Mouse (Mus musculus): ENCODE results near the gene Rnf8. TPM values are rescaled to one million over a fixed set of nuclear protein-coding genes. Genes with fewer than 3 reads are reported as not detected.

The Rnf8 gene
- polyA plus RNA-seq, 1 experiment from 2014 or later, result 94.6 TPM

GRCm38 (mm10) chr17:29662145-29662544 lies 47.6 kb downstream of the Rnf8 start:
- Histone ChIP-seq H3K4me1 (peaks cover 9% of the 10 kb centered on the region), H3K4me3 (no peak overlapping the region), H3K9me3 (no peaks in the 10 kb centered on the region), H3K9ac (no peak overlapping the region), H3K4me2 (no peak overlapping the region), H3K27ac (no peak overlapping the region), H3K27me3 (no peaks in the 10 kb centered on the region), H3K36me3 (peaks cover 32% of the 10 kb centered on the region)
- no peak for ATAC-seq (ENCODE audit: insufficient number of reproducible peaks, insufficient read depth, low FRiP score, low TSS enrichment, low read depth)
- WGBS, result 89% methylated on average over 6 of the region's 6 CpGs

GRCm38 (mm10) chr17:29668051-29668986 lies 53.7 kb downstream of the Rnf8 start:
- Histone ChIP-seq H3K27me3 (no peaks in the 10 kb centered on the region), H3K9me3 (no peaks in the 10 kb centered on the region), H3K4me2 (no peak overlapping the region), H3K9ac (no peak overlapping the region), H3K36me3 (peaks cover 76% of the 10 kb centered on the region), H3K27ac (no peak overlapping the region), H3K4me1 (no peaks in the 10 kb centered on the region), H3K4me3 (no peak overlapping the region)
- ATAC-seq (ENCODE audit: insufficient number of reproducible peaks, insufficient read depth, low FRiP score, low TSS enrichment, low read depth), result no peak
- 85% methylated on average over 10 of the region's 10 CpGs for WGBS

- peaks cover 78% of the 10 kb centered on the region for H3K36me3 ChIP-seq
- ATAC-seq (ENCODE audit: insufficient number of reproducible peaks, insufficient read depth, low FRiP score, low TSS enrichment, low read depth), result no peak
- H3K27me3 ChIP-seq, result no peaks in the 10 kb centered on the region
- H3K9me3 ChIP-seq, result no peaks in the 10 kb centered on the region
- H3K4me1 ChIP-seq, result no peaks in the 10 kb centered on the region
- WGBS, result 91% methylated on average over 4 of the region's 4 CpGs
- no peak overlapping the region for H3K4me2 ChIP-seq
- H3K4me3 ChIP-seq, result no peak overlapping the region
- no peak overlapping the region for H3K27ac ChIP-seq
- H3K9ac ChIP-seq, result no peak overlapping the region
Measured at GRCm38 (mm10) chr17:29669030-29669429, 54.4 kb downstream of the Rnf8 start.

GRCm38 (mm10) chr17:29669936-29670335 lies 55.3 kb downstream of the Rnf8 start:
- H3K27me3 ChIP-seq, result no peaks in the 10 kb centered on the region
- H3K36me3 ChIP-seq, result peaks cover 78% of the 10 kb centered on the region
- no peak for ATAC-seq (ENCODE audit: insufficient number of reproducible peaks, insufficient read depth, low FRiP score, low TSS enrichment, low read depth)
- no peaks in the 10 kb centered on the region for H3K9me3 ChIP-seq
- no peaks in the 10 kb centered on the region for H3K4me1 ChIP-seq
- H3K4me3 ChIP-seq, result no peak overlapping the region
- H3K9ac ChIP-seq, result no peak overlapping the region
- H3K27ac ChIP-seq, result no peak overlapping the region
- H3K4me2 ChIP-seq, result no peak overlapping the region

GRCm38 (mm10) chr17:29671021-29671420 lies 56.4 kb downstream of the Rnf8 start:
- Histone ChIP-seq H3K27ac (no peak overlapping the region), H3K9me3 (no peaks in the 10 kb centered on the region), H3K9ac (no peak overlapping the region), H3K4me2 (no peak overlapping the region), H3K4me3 (no peak overlapping the region), H3K4me1 (no peaks in the 10 kb centered on the region), H3K36me3 (peaks cover 81% of the 10 kb centered on the region), H3K27me3 (no peaks in the 10 kb centered on the region)
- ATAC-seq (ENCODE audit: insufficient number of reproducible peaks, insufficient read depth, low FRiP score, low TSS enrichment, low read depth), result no peak
- WGBS, result 82% methylated on average over 2 of the region's 2 CpGs

- ATAC-seq (ENCODE audit: insufficient number of reproducible peaks, insufficient read depth, low FRiP score, low TSS enrichment, low read depth), result no peak
- 96% methylated on average over 4 of the region's 4 CpGs for WGBS
Measured at GRCm38 (mm10) chr17:29673325-29673724, 58.7 kb downstream of the Rnf8 start.

GRCm38 (mm10) chr17:29678526-29678925 lies 63.9 kb downstream of the Rnf8 start:
- Histone ChIP-seq H3K27me3 (no peaks in the 10 kb centered on the region), H3K4me1 (no peaks in the 10 kb centered on the region), H3K36me3 (peaks cover 98% of the 10 kb centered on the region), H3K9me3 (no peaks in the 10 kb centered on the region), H3K27ac (no peak overlapping the region), H3K4me2 (no peak overlapping the region), H3K4me3 (no peak overlapping the region), H3K9ac (no peak overlapping the region)
- ATAC-seq (ENCODE audit: insufficient number of reproducible peaks, insufficient read depth, low FRiP score, low TSS enrichment, low read depth), result no peak
- 86% methylated on average over 8 of the region's 8 CpGs for WGBS

More at GRCm38 (mm10) chr17:29673325-29673724, 58.7 kb downstream of the Rnf8 start:
- peaks cover 90% of the 10 kb centered on the region for H3K36me3 ChIP-seq
- no peak overlapping the region for H3K4me3 ChIP-seq
- no peaks in the 10 kb centered on the region for H3K9me3 ChIP-seq
- no peak overlapping the region for H3K9ac ChIP-seq
- no peak overlapping the region for H3K4me2 ChIP-seq
- H3K27ac ChIP-seq, result no peak overlapping the region
- H3K4me1 ChIP-seq, result no peaks in the 10 kb centered on the region
- no peaks in the 10 kb centered on the region for H3K27me3 ChIP-seq

GRCm38 (mm10) chr17:29679038-29679767 lies 64.6 kb downstream of the Rnf8 start:
- Histone ChIP-seq H3K36me3 (peaks cover 98% of the 10 kb centered on the region), H3K4me2 (no peak overlapping the region), H3K27ac (no peak overlapping the region), H3K9me3 (no peaks in the 10 kb centered on the region), H3K9ac (no peak overlapping the region), H3K27me3 (no peaks in the 10 kb centered on the region), H3K4me3 (no peak overlapping the region), H3K4me1 (no peaks in the 10 kb centered on the region)
- no peak for ATAC-seq (ENCODE audit: insufficient number of reproducible peaks, insufficient read depth, low FRiP score, low TSS enrichment, low read depth)
- WGBS, result 93% methylated on average over 6 of the region's 6 CpGs

GRCm38 (mm10) chr17:29680174-29680573 lies 65.6 kb downstream of the Rnf8 start:
- 79% methylated on average over 2 of the region's 2 CpGs for WGBS
- H3K4me3 ChIP-seq, result no peak overlapping the region
- no peaks in the 10 kb centered on the region for H3K9me3 ChIP-seq
- peaks cover 98% of the 10 kb centered on the region for H3K36me3 ChIP-seq
- no peak overlapping the region for H3K9ac ChIP-seq
- H3K27me3 ChIP-seq, result no peaks in the 10 kb centered on the region
- ATAC-seq (ENCODE audit: insufficient number of reproducible peaks, insufficient read depth, low FRiP score, low TSS enrichment, low read depth), result no peak
- no peaks in the 10 kb centered on the region for H3K4me1 ChIP-seq
- H3K27ac ChIP-seq, result no peak overlapping the region
- H3K4me2 ChIP-seq, result no peak overlapping the region

GRCm38 (mm10) chr17:29680921-29681320 lies 66.3 kb downstream of the Rnf8 start:
- no peaks in the 10 kb centered on the region for H3K4me1 ChIP-seq
- H3K27me3 ChIP-seq, result no peaks in the 10 kb centered on the region
- peaks cover 98% of the 10 kb centered on the region for H3K36me3 ChIP-seq
- H3K4me2 ChIP-seq, result no peak overlapping the region
- H3K9ac ChIP-seq, result no peak overlapping the region
- no peak for ATAC-seq (ENCODE audit: insufficient number of reproducible peaks, insufficient read depth, low FRiP score, low TSS enrichment, low read depth)
- H3K27ac ChIP-seq, result no peak overlapping the region
- no peak overlapping the region for H3K4me3 ChIP-seq
- H3K9me3 ChIP-seq, result no peaks in the 10 kb centered on the region
- 96% methylated on average over 2 of the region's 2 CpGs for WGBS

- Histone ChIP-seq H3K27me3 (no peaks in the 10 kb centered on the region), H3K4me2 (no peak overlapping the region), H3K9me3 (no peaks in the 10 kb centered on the region), H3K36me3 (peaks cover 98% of the 10 kb centered on the region), H3K4me1 (no peaks in the 10 kb centered on the region), H3K4me3 (no peak overlapping the region), H3K27ac (no peak overlapping the region), H3K9ac (no peak overlapping the region)
- no peak for ATAC-seq (ENCODE audit: insufficient number of reproducible peaks, insufficient read depth, low FRiP score, low TSS enrichment, low read depth)
- 95% methylated on average over 9 of the region's 9 CpGs for WGBS
Measured at GRCm38 (mm10) chr17:29681669-29682068, 67.1 kb downstream of the Rnf8 start.

- Histone ChIP-seq H3K4me1 (no peaks in the 10 kb centered on the region), H3K27me3 (no peaks in the 10 kb centered on the region), H3K27ac (no peak overlapping the region), H3K4me2 (no peak overlapping the region), H3K9ac (no peak overlapping the region), H3K4me3 (no peak overlapping the region), H3K36me3 (peaks cover 98% of the 10 kb centered on the region), H3K9me3 (no peaks in the 10 kb centered on the region)
- 89% methylated on average over 7 of the region's 7 CpGs for WGBS
- no peak for ATAC-seq (ENCODE audit: insufficient number of reproducible peaks, insufficient read depth, low FRiP score, low TSS enrichment, low read depth)
Measured at GRCm38 (mm10) chr17:29682261-29682660, 67.7 kb downstream of the Rnf8 start.

Data from embryonic facial prominence, embryonic 13.5 days (tissue).